Mouse (Mus musculus) midbrain, embryonic 14.5 days (tissue): ENCODE results near the gene Eml5. TPM values are rescaled to one million over a fixed set of nuclear protein-coding genes. Genes with fewer than 3 reads are reported as not detected.

ENCODE experiments used
- ATAC-seq: fragments of 200-750 bp; cut with Nextera tagmentation; 2 replicates; pipeline ENCODE4 v1.8.0; 2017; ENCODE audit warnings: moderate number of reproducible peaks, moderate library complexity; ENCODE audit not compliant: low FRiP score, low TSS enrichment
- DNase-seq: peaks from one replicate; pipeline ENCODE4 v3.0.0-alpha.2; 2015
- H3K27ac ChIP-seq: fragments of 300-500 bp; sonication (generic); replicated peaks from 2 replicates; pipeline ENCODE4 v1.5.1; 2014; ENCODE audit warnings: mild to moderate bottlenecking, low read depth, low read length, moderate library complexity
- H3K27me3 ChIP-seq: fragments of 300-500 bp; sonication (generic); 2 replicates; pipeline ENCODE4 v1.6.1; 2014; ENCODE audit warnings: low read length, control low read depth, mixed read lengths; ENCODE audit not compliant: control insufficient read depth, insufficient read depth
- H3K36me3 ChIP-seq: fragments of 300-500 bp; sonication (generic); 2 replicates; pipeline ENCODE4 v1.6.1; 2014; ENCODE audit warnings: low read length, control low read depth; ENCODE audit not compliant: control insufficient read depth, insufficient read depth
- H3K4me1 ChIP-seq: fragments of 300-500 bp; sonication (generic); 2 replicates; pipeline ENCODE4 v1.6.1; 2014; ENCODE audit warnings: mild to moderate bottlenecking, antibody characterized with exemption, low read length, control low read depth; ENCODE audit not compliant: control insufficient read depth, insufficient read depth
- H3K4me2 ChIP-seq: fragments of 300-500 bp; sonication (generic); 2 replicates; pipeline ENCODE4 v1.6.1; 2014; ENCODE audit warnings: mild to moderate bottlenecking, low read length, moderate library complexity
- H3K4me3 ChIP-seq: fragments of 300-500 bp; sonication (generic); replicated peaks from 2 replicates; pipeline ENCODE4 v1.5.1; 2014; ENCODE audit warnings: low read depth, low read length
- H3K9ac ChIP-seq: fragments of 300-500 bp; sonication (generic); replicated peaks from 2 replicates; pipeline ENCODE4 v1.6.1; 2014; ENCODE audit warnings: mild to moderate bottlenecking, low read length, moderate library complexity
- H3K9me3 ChIP-seq: fragments of 300-500 bp; sonication (generic); 2 replicates; pipeline ENCODE4 v1.6.1; 2016; ENCODE audit warnings: low read length, control low read depth, mixed read lengths; ENCODE audit not compliant: control insufficient read depth
- WGBS: fragments of 180-500 bp; shearing (Covaris S2); extraction: QIAGEN DNeasy Blood & Tissue Kit; methylation state at CpG from one replicate; pipeline ENCODE4 v1.1.7; 2014; 5-methylcytosine and 5-hydroxymethylcytosine counted together
- polyA plus RNA-seq: library from polyadenylated mRNA; unstranded; fragments of >200 nt; fragmentation: Nextera tagmentation; extraction: Ambion mirVana; gene quantifications from 2 replicates; pipeline ENCODE4 v1.2.1, GENCODE M21; 2014

Gene Eml5
- polyA plus RNA-seq, 1 experiment from 2014 or later = 22.9 TPM

- DNase-seq = peak; percentile 29
- H3K36me3 ChIP-seq = peaks cover 42% of the 10 kb centered on the region
- peak; percentile 53; the same call in 1 of the 2 replicates for ATAC-seq
- 48% methylated on average over 2 of the region's 2 CpGs for WGBS
- no peaks in the 10 kb centered on the region for H3K4me1 ChIP-seq
- H3K4me2 ChIP-seq = no peak overlapping the region
- H3K27ac ChIP-seq = no peak overlapping the region; the same call in 1 of the 2 replicates
- no peak overlapping the region for H3K9ac ChIP-seq
- H3K9me3 ChIP-seq = no peaks in the 10 kb centered on the region
- H3K27me3 ChIP-seq = no peaks in the 10 kb centered on the region
- H3K4me3 ChIP-seq = no peak overlapping the region
Measured at GRCm38 (mm10) chr12:98820781-98821180, 80.5 kb downstream of the Eml5 start.

GRCm38 (mm10) chr12:98804078-98804748 is 97.1 kb downstream of the Eml5 start:
- no peak for ATAC-seq
- WGBS = 82% methylated on average over 3 of the region's 3 CpGs
- Histone ChIP-seq H3K27ac (no peak overlapping the region), H3K4me3 (no peak overlapping the region), H3K9ac (no peak overlapping the region), H3K36me3 (peaks cover 47% of the 10 kb centered on the region), H3K4me2 (no peak overlapping the region), H3K4me1 (no peaks in the 10 kb centered on the region), H3K27me3 (no peaks in the 10 kb centered on the region), H3K9me3 (no peaks in the 10 kb centered on the region)
- peak; percentile 30 for DNase-seq

- Histone ChIP-seq H3K9me3 (no peaks in the 10 kb centered on the region), H3K27me3 (no peaks in the 10 kb centered on the region), H3K27ac (no peak overlapping the region), H3K36me3 (peaks cover 55% of the 10 kb centered on the region), H3K4me3 (no peak overlapping the region), H3K4me2 (no peak overlapping the region), H3K4me1 (no peaks in the 10 kb centered on the region), H3K9ac (no peak overlapping the region)
- ATAC-seq = no peak
- WGBS = 88% methylated on average over 3 of the region's 3 CpGs
- DNase-seq = no peak
Measured at GRCm38 (mm10) chr12:98802245-98802644, 99.0 kb downstream of the Eml5 start.

GRCm38 (mm10) chr12:98800334-98800733 is 101.0 kb downstream of the Eml5 start:
- Histone ChIP-seq H3K9me3 (no peaks in the 10 kb centered on the region), H3K9ac (no peak overlapping the region), H3K27ac (no peak overlapping the region), H3K4me3 (no peak overlapping the region), H3K4me1 (no peaks in the 10 kb centered on the region), H3K4me2 (no peak overlapping the region), H3K27me3 (no peaks in the 10 kb centered on the region), H3K36me3 (peaks cover 61% of the 10 kb centered on the region)
- ATAC-seq (no peak), DNase-seq (no peak)
- 92% methylated on average over 5 of the region's 5 CpGs for WGBS

GRCm38 (mm10) chr12:98795731-98796318 is 105.5 kb downstream of the Eml5 start:
- DNase-seq (peak; percentile 9), ATAC-seq (no peak)
- no peaks in the 10 kb centered on the region for H3K4me1 ChIP-seq
- 83% methylated on average over 3 of the region's 3 CpGs for whole genome bisulfite sequencing
- no peaks in the 10 kb centered on the region for H3K9me3 ChIP-seq
- H3K27ac ChIP-seq = no peak overlapping the region
- H3K4me3 ChIP-seq = no peak overlapping the region
- peaks cover 85% of the 10 kb centered on the region for H3K36me3 ChIP-seq
- no peaks in the 10 kb centered on the region for H3K27me3 ChIP-seq
- no peak overlapping the region for H3K4me2 ChIP-seq
- no peak overlapping the region for H3K9ac ChIP-seq

GRCm38 (mm10) chr12:98784251-98784650 is 117.0 kb downstream of the Eml5 start:
- Histone ChIP-seq H3K36me3 (peaks cover 84% of the 10 kb centered on the region), H3K4me1 (no peaks in the 10 kb centered on the region), H3K27ac (no peak overlapping the region), H3K27me3 (no peaks in the 10 kb centered on the region), H3K4me3 (no peak overlapping the region), H3K9ac (no peak overlapping the region), H3K4me2 (no peak overlapping the region), H3K9me3 (no peaks in the 10 kb centered on the region)
- DNase-seq (no peak), ATAC-seq (no peak)
- 95% methylated on average over 1 of the region's 1 CpGs for WGBS

GRCm38 (mm10) chr12:98779148-98779547 is 122.1 kb downstream of the Eml5 start:
- no peak overlapping the region for H3K4me2 ChIP-seq
- no peaks in the 10 kb centered on the region for H3K27me3 ChIP-seq
- ATAC-seq = no peak
- no peak overlapping the region for H3K27ac ChIP-seq
- H3K9ac ChIP-seq = no peak overlapping the region
- H3K36me3 ChIP-seq = peaks cover 84% of the 10 kb centered on the region
- H3K4me3 ChIP-seq = no peak overlapping the region
- WGBS = 88% methylated on average over 4 of the region's 4 CpGs
- peak; percentile 69 for DNase-seq
- H3K4me1 ChIP-seq = no peaks in the 10 kb centered on the region
- no peaks in the 10 kb centered on the region for H3K9me3 ChIP-seq

GRCm38 (mm10) chr12:98777509-98777908 is 123.8 kb downstream of the Eml5 start:
- Histone ChIP-seq H3K4me1 (no peaks in the 10 kb centered on the region), H3K9ac (no peak overlapping the region), H3K27me3 (no peaks in the 10 kb centered on the region), H3K4me3 (no peak overlapping the region), H3K36me3 (peaks cover 84% of the 10 kb centered on the region), H3K4me2 (no peak overlapping the region), H3K27ac (no peak overlapping the region), H3K9me3 (no peaks in the 10 kb centered on the region)
- DNase-seq (no peak), ATAC-seq (no peak)
- 80% methylated on average over 3 of the region's 3 CpGs for whole genome bisulfite sequencing

GRCm38 (mm10) chr12:98766241-98766640 is 135.0 kb downstream of the Eml5 start:
- no peak overlapping the region for H3K27ac ChIP-seq
- no peaks in the 10 kb centered on the region for H3K27me3 ChIP-seq
- peaks cover 87% of the 10 kb centered on the region for H3K36me3 ChIP-seq
- ATAC-seq (no peak), DNase-seq (no peak)
- no peak overlapping the region for H3K9ac ChIP-seq
- no peaks in the 10 kb centered on the region for H3K4me1 ChIP-seq
- 93% methylated on average over 2 of the region's 2 CpGs for WGBS
- H3K4me3 ChIP-seq = no peak overlapping the region
- H3K9me3 ChIP-seq = no peaks in the 10 kb centered on the region
- no peak overlapping the region for H3K4me2 ChIP-seq
